Mouse (Mus musculus) midbrain, postnatal 0 days (tissue): ENCODE measurements around the gene Crat. TPM values are rescaled to one million over a fixed set of nuclear protein-coding genes. Genes with fewer than 3 reads are reported as not detected.
A peak's percentile ranks its signal among the peaks of the same experiment; 100 is the strongest.

ENCODE experiments used
- ATAC-seq: fragments of 200-750 bp; cut with Nextera tagmentation; 2 replicates; pipeline ENCODE4 v1.8.0; 2017; ENCODE audit warnings: moderate number of reproducible peaks, mild to moderate bottlenecking, moderate TSS enrichment, moderate library complexity; ENCODE audit not compliant: low FRiP score
- DNase-seq: peaks from one replicate; pipeline ENCODE4 v3.0.0-alpha.2; 2015; ENCODE audit warnings: low spot score
- H3K27ac ChIP-seq: fragments of 300-500 bp; sonication (generic); 2 replicates; pipeline ENCODE4 v1.5.1; 2014; ENCODE audit warnings: low read depth, mild to moderate bottlenecking, low read length, mixed read lengths
- H3K27me3 ChIP-seq: fragments of 300-500 bp; sonication (generic); 2 replicates; pipeline ENCODE4 v1.6.1; 2014; ENCODE audit warnings: low read length, control low read depth, mixed read lengths; ENCODE audit not compliant: insufficient read depth
- H3K36me3 ChIP-seq: fragments of 300-500 bp; sonication (generic); 2 replicates; pipeline ENCODE4 v1.6.1; 2014; ENCODE audit warnings: low read length, control low read depth, mixed read lengths; ENCODE audit not compliant: insufficient read depth
- H3K4me1 ChIP-seq: fragments of 300-500 bp; sonication (generic); 2 replicates; pipeline ENCODE4 v1.6.1; 2014; ENCODE audit warnings: mild to moderate bottlenecking, control low read depth, antibody characterized with exemption, low read length, mixed read lengths; ENCODE audit not compliant: insufficient read depth
- H3K4me2 ChIP-seq: fragments of 300-500 bp; sonication (generic); 2 replicates; pipeline ENCODE4 v1.6.1; 2014; ENCODE audit warnings: low read depth, mild to moderate bottlenecking, low read length, mixed read lengths; ENCODE audit not compliant: poor library complexity, severe bottlenecking
- H3K4me3 ChIP-seq: fragments of 300-500 bp; sonication (generic); 2 replicates; pipeline ENCODE4 v1.5.1; 2014; ENCODE audit warnings: low read depth, mild to moderate bottlenecking, low read length, moderate library complexity
- H3K9ac ChIP-seq: fragments of 300-500 bp; sonication (generic); replicated peaks from 2 replicates; pipeline ENCODE4 v1.6.1; 2014; ENCODE audit warnings: mild to moderate bottlenecking, low read length, moderate library complexity, mixed read lengths; ENCODE audit not compliant: poor library complexity, severe bottlenecking
- H3K9me3 ChIP-seq: fragments of 300-500 bp; sonication (generic); 2 replicates; pipeline ENCODE4 v1.6.1; 2016; ENCODE audit warnings: low read length, control low read depth
- CTCF ChIP-seq: IDR thresholded peaks from 2 replicates; pipeline ENCODE4 v1.5.1; 2016; ENCODE audit warnings: antibody characterized with exemption, mild to moderate bottlenecking
- WGBS: fragments of 180-500 bp; shearing (Covaris S2); extraction: QIAGEN DNeasy Blood & Tissue Kit; methylation state at CpG from one replicate; pipeline ENCODE4 v1.1.7; 2014; 5-methylcytosine and 5-hydroxymethylcytosine counted together
- polyA plus RNA-seq: library from polyadenylated mRNA; unstranded; fragments of >200 nt; fragmentation: Nextera tagmentation; extraction: Ambion mirVana; gene quantifications from 2 replicates; pipeline ENCODE4 v1.2.1, GENCODE M21; 2015
- total RNA-seq: library from RNA; depleted of rRNA; stranded (reverse); fragments of >200 nt; gene quantifications from 2 replicates; pipeline ENCODE4 v1.2.3, GENCODE M21; 2014

Gene Crat
- total and polyA plus RNA-seq, 2 experiments from 2014 or later = 24.9 to 38.0 TPM

DNA sequence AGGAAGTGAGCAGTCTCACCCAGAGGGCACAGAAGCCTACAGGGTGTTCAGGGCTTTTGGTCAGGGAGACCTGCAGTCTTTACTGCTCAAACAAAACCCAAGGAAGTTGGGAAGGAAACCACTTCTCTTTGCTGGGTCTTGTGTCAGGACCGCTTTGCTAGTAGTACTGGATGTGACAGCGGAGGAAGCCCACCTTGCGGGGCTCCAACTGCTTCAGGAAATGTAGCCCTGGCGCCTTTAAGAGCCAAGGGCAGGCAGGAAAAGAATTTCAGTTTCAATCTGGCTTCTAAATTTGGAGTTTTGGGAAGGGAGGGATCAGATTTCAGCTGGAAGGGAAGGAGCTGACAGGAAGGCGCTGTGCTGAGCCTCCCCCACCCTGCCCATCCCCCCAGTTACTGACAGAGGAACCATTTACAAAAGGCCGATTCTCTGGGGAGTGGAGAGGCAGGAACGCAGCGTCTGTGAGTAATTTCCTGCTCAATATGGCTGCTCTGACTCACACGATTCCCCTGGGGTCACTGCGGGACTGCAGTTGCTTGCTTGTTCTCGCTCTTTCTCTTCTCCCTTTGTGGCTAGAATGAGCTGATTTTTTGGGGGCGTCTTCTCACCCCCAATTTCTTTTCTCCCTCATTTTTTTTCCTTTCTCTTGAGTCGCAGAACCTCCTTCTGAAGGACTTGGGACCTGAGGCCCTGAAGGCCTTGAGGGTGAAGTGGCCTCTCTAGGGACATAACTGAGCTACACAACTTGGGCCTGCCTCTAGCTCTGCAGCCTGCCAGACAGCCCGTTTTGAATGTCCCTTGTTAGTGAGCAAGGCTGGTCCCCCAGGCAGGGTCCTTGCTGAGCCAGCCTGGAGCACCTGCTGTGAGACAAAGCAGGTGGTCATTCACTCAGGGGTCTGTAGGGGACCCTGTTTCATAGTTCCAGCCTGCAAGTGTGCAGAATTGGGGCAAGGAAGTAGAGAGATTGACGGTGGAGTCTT is 26.2 kb upstream of the Crat start:
- ATAC-seq = peak; percentile 72; the same call in 1 of the 2 replicates
- 5% methylated on average over 15 of the region's 15 CpGs for WGBS
- Histone ChIP-seq H3K27ac (peak overlapping the region; percentile 78), H3K4me3 (no peak overlapping the region), H3K9me3 (no peaks in the 10 kb centered on the region), H3K4me1 (peaks cover 15% of the 10 kb centered on the region; the same call in 1 of the 2 replicates), H3K27me3 (no peaks in the 10 kb centered on the region), H3K36me3 (peaks cover 45% of the 10 kb centered on the region), H3K9ac (peak overlapping the region; percentile 25), H3K4me2 (peak overlapping the region; percentile 18)
- TF ChIP-seq CTCF = no peak; the same call in 1 of the 2 replicates
- peak; percentile 97 for DNase-seq

DNA sequence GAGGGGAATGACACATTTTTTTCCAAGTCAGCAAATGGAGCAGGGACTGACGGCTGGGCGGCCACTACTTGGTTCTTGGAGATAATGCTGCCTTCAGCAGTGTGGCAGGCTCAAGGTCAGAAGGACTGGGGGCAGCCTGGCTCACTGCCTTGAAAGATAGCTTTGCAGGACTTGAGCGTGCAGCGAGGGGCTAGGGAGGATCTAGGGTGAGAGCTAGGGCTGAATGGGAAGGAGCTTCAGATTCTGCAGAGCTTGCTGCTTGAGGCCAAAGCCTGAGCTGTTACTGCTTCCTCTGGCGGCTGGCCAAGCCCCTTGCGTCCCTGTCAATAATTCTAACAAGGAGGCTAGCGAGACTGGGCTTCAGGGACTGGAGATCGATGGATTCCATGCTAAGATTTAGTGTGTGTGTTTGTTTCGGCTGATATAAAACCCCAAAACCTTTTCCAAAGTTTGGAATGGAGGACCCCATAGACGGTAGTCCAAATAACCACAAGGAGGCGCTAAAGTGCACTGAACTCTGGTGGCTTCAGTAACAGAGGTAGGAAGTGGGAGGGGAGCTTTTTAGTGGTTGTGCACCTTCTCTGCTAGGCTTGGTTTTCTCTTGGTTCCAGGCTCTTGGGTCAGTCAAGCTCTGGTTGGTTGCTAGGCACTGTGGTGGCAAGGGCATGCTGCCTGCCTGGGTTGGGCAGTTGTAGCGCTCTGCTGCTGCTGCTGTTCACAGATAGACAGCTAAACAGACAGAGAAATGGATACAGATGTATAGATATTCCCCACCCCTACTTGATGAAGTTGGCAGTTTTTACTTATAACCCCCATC is 25.3 kb upstream of the Crat start:
- Histone ChIP-seq H3K9ac (peak overlapping the region; percentile 25; the same call in 1 of the 2 replicates), H3K36me3 (peaks cover 41% of the 10 kb centered on the region), H3K4me1 (peaks cover 15% of the 10 kb centered on the region; the same call in 1 of the 2 replicates), H3K27ac (peak overlapping the region; percentile 78), H3K4me3 (no peak overlapping the region), H3K9me3 (no peaks in the 10 kb centered on the region), H3K4me2 (peak overlapping the region; percentile 4; the same call in 1 of the 2 replicates), H3K27me3 (no peaks in the 10 kb centered on the region)
- WGBS = 17% methylated on average over 12 of the region's 12 CpGs
- peak; percentile 45; the same call in 1 of the 2 replicates for ATAC-seq
- peak; percentile 86 for TF ChIP-seq CTCF
- DNase-seq = peak; percentile 93

- H3K36me3 ChIP-seq = peaks cover 34% of the 10 kb centered on the region
- H3K4me3 ChIP-seq = no peak overlapping the region
- peak overlapping the region; percentile 78 for H3K27ac ChIP-seq
- no peaks in the 10 kb centered on the region for H3K27me3 ChIP-seq
- WGBS = 58% methylated on average over 3 of the region's 3 CpGs
- H3K4me1 ChIP-seq = peaks cover 15% of the 10 kb centered on the region; the same call in 1 of the 2 replicates
- 0 out of 2 replicates have a peak overlapping the region, but pooled peaks have one; percentile 25 for H3K9ac ChIP-seq
- no peak for DNase-seq
- no peak overlapping the region for H3K4me2 ChIP-seq
- H3K9me3 ChIP-seq = no peaks in the 10 kb centered on the region
- no peak for TF ChIP-seq CTCF
- no peak for ATAC-seq
These were observed 24.6 kb upstream of the Crat start for GRCm38 (mm10) chr2:30440211-30440700.

DNA sequence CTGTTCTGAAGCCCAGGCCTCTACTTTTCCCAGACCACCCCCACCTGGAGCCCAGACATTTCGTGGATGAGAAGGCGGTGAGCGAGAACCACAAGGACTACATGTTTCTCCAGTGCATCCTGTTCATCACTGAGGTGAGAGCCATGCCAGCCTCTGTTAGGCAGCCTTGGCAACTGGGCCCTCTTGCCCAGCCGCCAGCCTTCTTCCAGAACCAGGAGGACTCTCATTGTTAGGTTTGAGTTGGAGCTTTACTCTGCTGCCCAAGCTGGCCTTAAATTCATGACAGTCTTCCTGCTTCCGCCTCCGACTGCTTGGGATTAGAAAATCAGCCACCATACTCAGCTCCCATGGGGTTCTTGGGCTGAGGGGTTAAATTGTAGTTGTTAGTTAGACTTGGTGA is 24.0 kb upstream of the Crat start:
- ATAC-seq (no peak), DNase-seq (no peak)
- Histone ChIP-seq H3K27ac (peak overlapping the region; percentile 78; the same call in 1 of the 2 replicates), H3K4me3 (no peak overlapping the region), H3K9ac (no peak overlapping the region), H3K36me3 (peaks cover 34% of the 10 kb centered on the region), H3K27me3 (no peaks in the 10 kb centered on the region), H3K4me1 (peaks cover 15% of the 10 kb centered on the region; the same call in 1 of the 2 replicates), H3K9me3 (no peaks in the 10 kb centered on the region), H3K4me2 (no peak overlapping the region)
- 90% methylated on average over 6 of the region's 6 CpGs for WGBS
- TF ChIP-seq CTCF = no peak

GRCm38 (mm10) chr2:30437791-30438190 is 22.2 kb upstream of the Crat start:
- H3K4me1 ChIP-seq = peaks cover 13% of the 10 kb centered on the region; the same call in 1 of the 2 replicates
- H3K9me3 ChIP-seq = no peaks in the 10 kb centered on the region
- ATAC-seq = no peak
- DNase-seq = no peak
- no peak for TF ChIP-seq CTCF
- no peak overlapping the region for H3K4me2 ChIP-seq
- WGBS = 93% methylated on average over 4 of the region's 4 CpGs
- no peak overlapping the region for H3K9ac ChIP-seq
- no peak overlapping the region for H3K27ac ChIP-seq
- peaks cover 46% of the 10 kb centered on the region for H3K36me3 ChIP-seq
- no peaks in the 10 kb centered on the region for H3K27me3 ChIP-seq
- H3K4me3 ChIP-seq = no peak overlapping the region
